Mouse (Mus musculus): ENCODE measurements around the gene Rnaset2a.
"Not testable (repeated sequence)": the region's sequence is repeated elsewhere in the genome, so short reads cannot be mapped to it uniquely, and the experiment has no call there.

DNA sequence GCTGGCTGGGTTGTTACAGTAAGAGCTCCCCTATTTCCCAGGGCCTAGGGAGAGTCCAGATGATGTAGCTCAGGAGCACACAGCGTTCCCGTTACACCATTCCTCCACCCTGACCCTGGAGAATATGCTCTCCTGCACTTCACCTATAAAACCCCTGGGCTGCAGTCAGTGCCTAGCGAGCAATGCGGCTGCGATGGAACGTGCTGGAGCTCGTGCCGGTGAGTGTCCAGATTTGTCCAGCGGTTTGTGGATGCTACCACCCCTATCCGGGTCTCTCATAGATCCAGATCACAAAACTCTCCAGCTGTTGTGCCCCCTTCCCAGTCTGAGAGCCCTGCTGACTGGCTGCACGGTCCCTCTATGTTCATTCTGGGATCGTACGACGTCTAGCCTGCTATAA is 56.6 kb downstream of the Rnaset2a start:
- TF ChIP-seq CTCF (IDR thresholded peaks at IDR 0.05; ENCODE audit: control insufficient read depth, insufficient read depth, insufficient read length); MYOD1 (IDR thresholded peaks at IDR 0.05; ENCODE audit: control insufficient read depth, insufficient read length, low read depth): not testable (repeated sequence)

Data from C2C12 (cell line).